Mouse (Mus musculus) liver, adult 2 months (tissue): ENCODE data around the gene Cenpc1. TPM values are rescaled to one million over a fixed set of nuclear protein-coding genes. Genes with fewer than 3 reads are reported as not detected.

Experiments used
- DNase-seq: peaks from one replicate; pipeline ENCODE4 v3.0.0-alpha.2; 2011; ENCODE audit warnings: low read depth, low spot score; ENCODE audit errors: extremely low read depth
- H3K27ac ChIP-seq: fragments of 200-500 bp; replicated peaks from 2 replicates; pipeline ENCODE4 v1.5.1; 2012; ENCODE audit warnings: low read depth, mild to moderate bottlenecking, control low read depth, inconsistent platforms, low read length; ENCODE audit not compliant: insufficient read depth
- H3K27me3 ChIP-seq: fragments of 200-500 bp; 2 replicates; pipeline ENCODE4 v1.6.1; 2012; ENCODE audit warnings: mild to moderate bottlenecking, moderate library complexity, low read length, inconsistent platforms; ENCODE audit not compliant: control insufficient read depth, insufficient read depth
- H3K36me3 ChIP-seq: fragments of 200-500 bp; 2 replicates; pipeline ENCODE4 v1.6.1; 2012; ENCODE audit warnings: low read length, inconsistent platforms; ENCODE audit not compliant: control insufficient read depth, insufficient read depth
- H3K4me1 ChIP-seq: fragments of 200-500 bp; 2 replicates; pipeline ENCODE4 v1.6.1; 2011; ENCODE audit warnings: low read length; ENCODE audit not compliant: control insufficient read depth, insufficient read depth
- H3K4me3 ChIP-seq: fragments of 200-500 bp; 2 replicates; pipeline ENCODE4 v1.5.1; 2011; ENCODE audit warnings: low read depth, mild to moderate bottlenecking, control low read depth, low read length, moderate library complexity; ENCODE audit not compliant: insufficient read depth
- H3K79me2 ChIP-seq: fragments of 200-500 bp; 2 replicates; pipeline ENCODE4 v1.6.1; 2012; ENCODE audit warnings: inconsistent platforms, mild to moderate bottlenecking, low read length, moderate library complexity; ENCODE audit not compliant: control insufficient read depth, insufficient read depth
- H3K9ac ChIP-seq: fragments of 200-500 bp; 2 replicates; pipeline ENCODE4 v1.6.1; 2012; ENCODE audit warnings: low read depth, mild to moderate bottlenecking, control low read depth, inconsistent platforms, low read length
- CTCF ChIP-seq: fragments of 200-500 bp; IDR thresholded peaks from 2 replicates; pipeline ENCODE4 v1.5.1; 2011; ENCODE audit warnings: low read depth, low read length, control low read depth
- POLR2A ChIP-seq: fragments of 200-500 bp; IDR thresholded peaks from 2 replicates; pipeline ENCODE4 v1.6.1; 2011; ENCODE audit warnings: low read length, control low read depth; ENCODE audit not compliant: insufficient read depth; ENCODE audit errors: extremely low read depth
- WGBS: fragments of 180-500 bp; shearing (Covaris S2); methylation state at CpG from one replicate; pipeline ENCODE4 v1.1.7; 2018; 5-methylcytosine and 5-hydroxymethylcytosine counted together
- polyA plus RNA-seq: library from polyadenylated mRNA; depleted of rRNA; stranded (reverse); fragments of >200 nt; gene quantifications from 2 replicates; pipeline ENCODE4 v1.2.3, GENCODE M21; 2012; rRNA removed
- total RNA-seq: library from RNA; depleted of rRNA; stranded (reverse); fragments of >200 nt; gene quantifications from 2 replicates; pipeline ENCODE4 v1.2.3, GENCODE M21; 2014; rRNA removed

The Cenpc1 gene
- total RNA-seq (2.8 and 3.2 TPM in 2 replicates), polyA plus RNA-seq (0.93 and 1.1 TPM in 2 replicates)

DNA sequence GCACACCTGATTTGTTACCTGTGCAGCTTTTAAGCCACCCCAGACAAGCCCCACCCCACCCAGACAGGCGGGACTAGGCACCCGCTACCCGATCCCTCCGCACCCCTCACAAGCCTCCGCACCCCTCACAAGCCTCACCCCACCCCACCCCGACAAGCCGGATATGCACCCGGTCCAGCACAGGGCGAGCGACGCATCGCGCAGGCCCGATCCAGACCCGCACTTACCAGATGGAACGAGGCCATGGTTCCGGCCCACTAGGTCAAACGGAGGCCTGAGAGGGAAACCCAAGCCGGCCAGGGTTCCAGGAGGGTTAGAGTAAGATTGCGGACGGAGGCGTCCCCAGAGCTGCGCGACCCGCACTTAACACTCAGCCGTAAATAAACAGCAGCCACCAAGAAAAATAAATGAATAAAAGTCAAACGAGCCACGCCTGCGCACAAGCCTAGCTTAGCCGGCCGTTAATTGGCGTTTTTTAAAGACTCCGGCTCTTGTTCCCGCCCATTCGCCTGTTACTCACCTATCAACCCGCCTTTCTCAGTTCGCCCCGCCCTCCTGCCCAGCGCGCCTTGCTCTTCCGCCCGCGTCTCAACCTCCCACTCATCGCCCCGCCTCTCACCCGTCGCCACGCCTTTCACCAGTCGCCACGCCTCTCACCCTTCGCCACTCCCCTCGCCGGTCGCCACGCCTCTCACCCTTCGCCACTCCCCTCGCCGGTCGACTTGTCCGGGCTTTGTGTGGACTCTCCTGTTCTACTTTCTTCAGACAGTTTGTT, at the start of gene Cenpc1:
Cenpc1 (minus strand) TSS at position 483 of the 775 bp plus-strand sequence.
- peak within 1 kb of the TSS; percentile 51 for H3K9ac ChIP-seq
- H3K36me3 ChIP-seq, result no peaks in the 10 kb centered on the region
- no peaks in the 10 kb centered on the region for H3K79me2 ChIP-seq
- peak within 1 kb of the TSS; percentile 36 for H3K27ac ChIP-seq
- H3K4me3 ChIP-seq, result peak within 1 kb of the TSS; percentile 66
- DNase-seq, result peak; percentile 90
- H3K27me3 ChIP-seq, result no peaks in the 10 kb centered on the region
- TF ChIP-seq CTCF (no peak), POLR2A (peak; percentile 33; the same call in 1 of the 2 replicates)
- peaks cover 4% of the 10 kb centered on the region; the same call in 1 of the 2 replicates for H3K4me1 ChIP-seq
- WGBS, result under 1% methylated on average over 60 of the region's 60 CpGs

DNA sequence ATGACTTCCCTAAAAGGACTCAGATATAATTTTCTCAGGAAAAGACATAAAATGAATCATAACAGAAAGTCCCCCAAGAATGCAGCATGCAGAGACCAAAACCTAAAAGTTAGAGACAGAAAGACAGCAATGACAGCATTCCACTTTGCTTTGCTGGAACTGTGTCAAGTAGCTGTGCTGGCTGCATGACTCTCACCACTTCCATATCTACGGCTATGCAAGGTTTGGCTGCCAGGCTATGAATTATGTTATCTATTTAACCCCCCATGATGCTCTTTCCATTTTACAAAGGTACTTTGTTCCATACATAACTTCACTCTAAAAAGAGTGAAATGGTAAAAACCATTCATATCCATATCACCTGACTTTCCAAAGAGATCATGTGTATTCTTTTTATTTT, 48.6 kb upstream of the Cenpc1 start:
- H3K79me2 ChIP-seq, result no peaks in the 10 kb centered on the region

DNA sequence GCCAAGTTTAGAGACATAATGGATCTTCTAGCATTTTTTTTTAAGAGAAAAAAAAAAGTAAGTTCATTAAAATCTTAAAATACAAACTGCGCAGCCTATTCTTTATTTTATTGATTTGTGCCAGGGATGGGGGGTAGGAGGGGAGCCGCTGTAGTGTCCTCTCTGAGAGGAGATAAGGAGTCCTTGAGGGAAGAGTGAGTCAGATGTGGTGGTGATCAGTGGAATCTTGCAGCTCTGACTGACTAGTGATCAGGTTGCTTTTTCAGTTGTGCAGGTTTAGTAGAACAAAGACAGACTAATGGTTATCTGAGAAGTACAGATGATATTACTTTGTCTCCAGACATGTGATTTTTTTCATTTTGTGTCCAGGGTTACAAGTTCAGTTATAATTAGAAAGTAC, 47.7 kb upstream of the Cenpc1 start:
- DNase-seq, result no peak
- H3K9ac ChIP-seq, result no peak overlapping the region
- no peak for TF ChIP-seq CTCF
- TF ChIP-seq POLR2A, result no peak
- no peaks in the 10 kb centered on the region for H3K27me3 ChIP-seq
- H3K36me3 ChIP-seq, result peaks cover 3% of the 10 kb centered on the region
- no peak overlapping the region for H3K4me3 ChIP-seq
- H3K79me2 ChIP-seq, result no peaks in the 10 kb centered on the region
- H3K27ac ChIP-seq, result no peak overlapping the region
- 87% methylated on average over 2 of the region's 2 CpGs for WGBS
- peaks cover 2% of the 10 kb centered on the region; the same call in 1 of the 2 replicates for H3K4me1 ChIP-seq

More for the DNA sequence above, 48.6 kb upstream of the Cenpc1 start:
- TF ChIP-seq POLR2A, result no peak
- no peak for TF ChIP-seq CTCF
- no peak overlapping the region for H3K9ac ChIP-seq
- 34% methylated on average over 1 of the region's 1 CpGs for WGBS
- no peak overlapping the region for H3K4me3 ChIP-seq
- no peaks in the 10 kb centered on the region for H3K27me3 ChIP-seq
- peaks cover 3% of the 10 kb centered on the region for H3K36me3 ChIP-seq
- no peak for DNase-seq
- H3K4me1 ChIP-seq, result peaks cover 2% of the 10 kb centered on the region; the same call in 1 of the 2 replicates
- no peak overlapping the region for H3K27ac ChIP-seq

DNA sequence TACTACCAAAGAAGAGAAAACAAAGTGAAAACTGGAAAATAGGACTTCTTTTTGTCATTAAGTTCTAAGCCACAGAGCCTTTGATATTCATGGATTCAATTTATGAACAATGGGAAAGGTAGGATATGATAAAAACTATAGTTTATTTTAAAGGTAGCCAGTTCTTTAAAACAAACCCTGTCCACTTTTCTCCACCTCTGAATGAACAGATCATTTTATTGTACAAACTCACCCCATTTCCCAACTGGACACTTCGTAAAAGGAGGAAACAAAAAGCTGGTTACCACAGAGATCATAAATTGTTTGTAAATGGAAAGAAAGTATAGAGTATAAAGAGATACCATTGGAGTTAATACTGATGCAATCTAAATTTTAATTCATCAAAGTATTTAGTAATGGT, 45.7 kb upstream of the Cenpc1 start:
- H3K4me1 ChIP-seq, result peaks cover 2% of the 10 kb centered on the region; the same call in 1 of the 2 replicates
- DNase-seq, result no peak
- no peaks in the 10 kb centered on the region for H3K27me3 ChIP-seq
- H3K4me3 ChIP-seq, result no peak overlapping the region
- TF ChIP-seq POLR2A (no peak), CTCF (no peak)
- H3K79me2 ChIP-seq, result no peaks in the 10 kb centered on the region
- 20% methylated on average over 1 of the region's 1 CpGs for WGBS
- H3K27ac ChIP-seq, result no peak overlapping the region
- peaks cover 5% of the 10 kb centered on the region for H3K36me3 ChIP-seq
- no peak overlapping the region for H3K9ac ChIP-seq

DNA sequence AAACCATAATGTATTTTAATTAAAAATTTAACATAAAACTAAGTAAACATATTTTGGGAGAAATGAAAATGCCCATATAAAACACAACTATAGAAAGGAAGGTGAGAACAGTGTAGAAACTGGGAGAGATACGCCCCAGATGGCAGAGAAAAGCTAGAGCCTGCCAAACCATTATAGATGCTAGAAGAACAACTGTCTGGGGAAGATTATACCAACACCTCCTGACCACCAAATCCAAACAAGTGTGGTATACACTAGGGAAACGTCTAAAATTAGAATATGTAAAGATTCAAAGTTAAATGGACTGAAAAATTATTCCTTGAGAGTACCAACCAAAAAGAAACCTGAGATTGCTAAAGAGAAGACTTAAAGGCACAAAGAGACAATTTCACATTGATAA, 41.2 kb upstream of the Cenpc1 start:
- no peak overlapping the region for H3K9ac ChIP-seq
- H3K27me3 ChIP-seq, result no peaks in the 10 kb centered on the region
- no peak for DNase-seq
- no peaks in the 10 kb centered on the region for H3K79me2 ChIP-seq
- no peak overlapping the region for H3K27ac ChIP-seq
- H3K4me1 ChIP-seq, result no peaks in the 10 kb centered on the region; the same call in 1 of the 2 replicates
- WGBS, result 81% methylated on average over 2 of the region's 2 CpGs
- H3K4me3 ChIP-seq, result no peak overlapping the region
- TF ChIP-seq POLR2A (no peak), CTCF (no peak)
- H3K36me3 ChIP-seq, result peaks cover 2% of the 10 kb centered on the region; the same call in 1 of the 2 replicates

DNA sequence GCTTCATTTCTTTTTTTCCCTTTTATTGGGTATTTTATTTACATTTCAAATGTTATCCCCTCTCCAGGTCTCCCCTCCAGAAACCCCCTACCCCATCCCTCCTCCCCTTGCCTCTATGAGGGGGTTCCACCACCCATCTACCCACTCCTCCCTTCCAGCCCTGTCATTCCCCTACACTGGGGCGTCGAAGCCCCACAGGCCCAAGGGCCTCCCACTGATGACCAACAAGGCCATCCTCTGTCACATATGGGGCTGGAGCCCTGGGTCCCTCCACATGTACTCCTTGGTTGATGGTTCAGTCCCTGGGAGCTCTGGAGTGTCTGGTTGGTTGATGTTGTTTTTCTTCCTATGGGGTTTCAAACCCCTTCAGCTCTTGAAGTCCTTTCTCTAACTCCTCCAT, 36.8 kb upstream of the Cenpc1 start:
- TF ChIP-seq CTCF, result no peak
- no peak for TF ChIP-seq POLR2A
- 98% methylated on average over 2 of the region's 2 CpGs for WGBS
- H3K27ac ChIP-seq, result no peak overlapping the region
- no peak overlapping the region for H3K4me3 ChIP-seq
- no peaks in the 10 kb centered on the region for H3K27me3 ChIP-seq
- H3K9ac ChIP-seq, result no peak overlapping the region
- DNase-seq, result no peak
- H3K79me2 ChIP-seq, result no peaks in the 10 kb centered on the region
- H3K36me3 ChIP-seq, result no peaks in the 10 kb centered on the region
- peaks cover under 1% of the 10 kb centered on the region; the same call in 1 of the 2 replicates for H3K4me1 ChIP-seq
